Mouse (Mus musculus) forebrain, embryonic 14.5 days (tissue): ENCODE results near the gene Mocs2. TPM values are rescaled to one million over a fixed set of nuclear protein-coding genes. Genes with fewer than 3 reads are reported as not detected.

Source experiments
- ATAC-seq: fragments of 200-750 bp; cut with Nextera tagmentation; 2 replicates; pipeline ENCODE4 v1.8.0; 2017; ENCODE audit warnings: mild to moderate bottlenecking, moderate library complexity
- DNase-seq: peaks from one replicate; pipeline ENCODE4 v3.0.0-alpha.2; 2015; ENCODE audit warnings: low spot score
- H3K27ac ChIP-seq: fragments of 300-500 bp; sonication (generic); 2 replicates; pipeline ENCODE4 v1.5.1; 2014; ENCODE audit warnings: low read depth, mild to moderate bottlenecking, control low read depth, low read length, moderate library complexity
- H3K27me3 ChIP-seq: fragments of 300-500 bp; sonication (generic); replicated peaks from 2 replicates; pipeline ENCODE4 v1.6.1; 2014; ENCODE audit warnings: low read length, control low read depth, mixed read lengths; ENCODE audit not compliant: control insufficient read depth, insufficient read depth
- H3K36me3 ChIP-seq: fragments of 300-500 bp; sonication (generic); 2 replicates; pipeline ENCODE4 v1.6.1; 2014; ENCODE audit warnings: low read length, control low read depth; ENCODE audit not compliant: control insufficient read depth, insufficient read depth
- H3K4me1 ChIP-seq: fragments of 300-500 bp; sonication (generic); 2 replicates; pipeline ENCODE4 v1.6.1; 2014; ENCODE audit warnings: antibody characterized with exemption, low read length, control low read depth; ENCODE audit not compliant: control insufficient read depth, insufficient read depth
- H3K4me2 ChIP-seq: fragments of 300-500 bp; sonication (generic); 2 replicates; pipeline ENCODE4 v1.6.1; 2014; ENCODE audit warnings: mild to moderate bottlenecking, control low read depth, low read length
- H3K4me3 ChIP-seq: fragments of 300-500 bp; sonication (generic); 2 replicates; pipeline ENCODE4 v1.5.1; 2014; ENCODE audit warnings: low read depth, low read length, control low read depth
- H3K9ac ChIP-seq: fragments of 300-500 bp; sonication (generic); 2 replicates; pipeline ENCODE4 v1.6.1; 2014; ENCODE audit warnings: mild to moderate bottlenecking, low read length, control low read depth, moderate library complexity
- H3K9me3 ChIP-seq: fragments of 300-500 bp; sonication (generic); replicated peaks from 2 replicates; pipeline ENCODE4 v1.6.1; 2016; ENCODE audit warnings: low read length, control low read depth, mixed read lengths; ENCODE audit not compliant: control insufficient read depth
- WGBS: fragments of 180-500 bp; shearing (Covaris S2); extraction: QIAGEN DNeasy Blood & Tissue Kit; methylation state at CpG from one replicate; pipeline ENCODE4 v1.1.7; 2014; 5-methylcytosine and 5-hydroxymethylcytosine counted together
- polyA plus RNA-seq: library from polyadenylated mRNA; unstranded; fragments of >200 nt; fragmentation: Nextera tagmentation; extraction: Ambion mirVana; gene quantifications from 2 replicates; pipeline ENCODE4 v1.2.1, GENCODE M21; 2014

Mocs2 gene
- polyA plus RNA-seq, 1 experiment from 2014 or later, result 129 TPM

DNA sequence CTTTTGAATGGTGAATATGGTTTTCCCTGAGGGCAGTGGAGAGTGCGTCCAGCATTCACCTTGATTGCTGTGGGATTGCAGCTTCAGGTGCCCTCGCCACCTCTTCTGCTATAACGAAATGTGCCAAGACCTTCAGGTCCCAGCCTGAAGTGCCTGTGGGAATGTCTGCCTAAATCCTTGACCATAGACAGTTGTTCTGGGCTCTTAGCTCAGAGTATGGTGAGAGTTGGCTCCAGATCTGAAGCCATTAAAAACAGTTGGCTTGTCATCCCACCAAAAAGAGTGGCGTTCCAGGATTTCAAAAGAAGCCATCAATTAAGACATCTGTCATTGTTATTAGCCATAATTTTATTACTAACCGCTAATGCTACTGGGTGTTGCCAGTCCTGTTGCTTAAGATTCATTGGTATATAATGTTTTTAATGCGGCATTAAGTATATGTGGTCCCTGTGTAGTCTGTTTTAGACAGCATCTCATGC, 7.4 kb downstream of the Mocs2 start:
- WGBS, result 90% methylated on average over 6 of the region's 6 CpGs
- Histone ChIP-seq H3K9ac (no peak overlapping the region), H3K4me3 (no peak overlapping the region), H3K27ac (no peak overlapping the region), H3K27me3 (no peaks in the 10 kb centered on the region), H3K9me3 (no peaks in the 10 kb centered on the region), H3K4me1 (no peaks in the 10 kb centered on the region), H3K36me3 (peaks cover 47% of the 10 kb centered on the region), H3K4me2 (no peak overlapping the region)
- DNase-seq, result no peak
- no peak for ATAC-seq

DNA sequence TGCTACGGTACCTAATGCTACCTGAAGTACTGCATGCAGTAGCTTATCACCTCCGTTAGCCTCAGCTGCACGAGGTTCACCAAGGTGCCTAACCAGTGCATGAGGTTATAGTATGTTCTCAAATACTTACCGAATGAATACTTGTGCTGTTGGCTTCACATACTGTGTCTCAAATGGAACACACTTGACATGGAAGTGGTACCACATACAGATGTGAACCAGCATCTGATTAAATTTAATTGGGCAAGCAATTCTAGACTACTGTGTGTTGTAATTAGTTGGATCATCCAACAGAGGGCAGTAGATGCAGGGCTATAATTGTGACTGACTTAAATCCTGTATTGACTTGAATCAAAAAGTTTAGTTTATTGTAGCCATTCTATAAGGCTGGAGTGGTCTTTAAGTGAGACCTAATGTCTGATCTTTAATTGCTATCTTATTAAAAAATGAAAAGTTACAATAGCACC, 13.4 kb downstream of the Mocs2 start:
- Histone ChIP-seq H3K4me2 (no peak overlapping the region), H3K27me3 (no peaks in the 10 kb centered on the region), H3K9ac (no peak overlapping the region), H3K27ac (no peak overlapping the region), H3K4me3 (no peak overlapping the region), H3K9me3 (no peaks in the 10 kb centered on the region), H3K36me3 (peaks cover 29% of the 10 kb centered on the region), H3K4me1 (no peaks in the 10 kb centered on the region)
- ATAC-seq, result peak; percentile 71
- WGBS, result 81% methylated on average over 4 of the region's 4 CpGs
- peak; percentile 78 for DNase-seq

DNA sequence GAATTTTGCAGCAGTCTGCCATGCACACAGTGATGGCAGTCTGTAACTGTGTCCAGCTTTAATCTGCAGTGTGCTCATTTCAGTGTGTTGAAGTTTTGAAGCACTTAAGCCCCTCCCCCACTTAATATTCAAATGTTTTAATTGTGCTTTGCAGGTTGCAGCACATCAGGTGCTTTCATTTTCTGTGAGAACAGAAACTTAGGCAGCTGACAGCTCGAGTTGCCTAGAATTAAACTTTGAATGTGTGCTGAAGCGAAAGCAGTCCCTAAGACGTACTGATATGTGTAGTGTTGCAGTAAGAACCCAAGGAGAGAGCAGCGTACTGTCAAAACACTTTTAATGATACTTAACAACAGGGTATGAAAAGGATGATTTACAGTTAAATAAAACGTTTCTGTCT, 14.7 kb downstream of the Mocs2 start:
- DNase-seq (no peak), ATAC-seq (no peak)
- Histone ChIP-seq H3K4me1 (no peaks in the 10 kb centered on the region), H3K36me3 (peaks cover 16% of the 10 kb centered on the region), H3K9ac (no peak overlapping the region), H3K9me3 (no peaks in the 10 kb centered on the region), H3K4me2 (no peak overlapping the region), H3K27me3 (no peaks in the 10 kb centered on the region), H3K27ac (no peak overlapping the region), H3K4me3 (no peak overlapping the region)
- 55% methylated on average over 5 of the region's 5 CpGs for WGBS

DNA sequence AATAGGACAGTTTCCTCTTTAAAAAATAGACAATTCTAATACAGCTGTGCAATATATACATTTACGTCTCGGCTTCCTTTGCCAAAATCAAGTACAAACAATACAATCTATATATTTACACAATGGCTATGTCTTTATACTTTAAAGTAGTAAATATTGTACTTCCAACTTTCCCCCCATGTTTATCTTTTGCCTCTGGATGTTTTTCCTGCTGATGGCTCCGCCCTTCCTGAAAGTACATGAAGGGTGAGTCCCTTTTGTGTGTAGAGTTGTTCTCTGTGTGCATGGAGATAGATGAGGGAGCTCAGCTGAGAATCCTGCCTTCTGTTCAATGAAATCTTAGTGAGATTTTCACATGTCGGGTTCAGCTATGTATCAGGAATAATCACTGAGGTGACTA, 15.3 kb downstream of the Mocs2 start:
- Histone ChIP-seq H3K27me3 (no peaks in the 10 kb centered on the region), H3K9me3 (no peaks in the 10 kb centered on the region), H3K27ac (no peak overlapping the region), H3K4me3 (no peak overlapping the region), H3K9ac (no peak overlapping the region), H3K4me1 (peaks cover 2% of the 10 kb centered on the region), H3K36me3 (peaks cover 10% of the 10 kb centered on the region), H3K4me2 (no peak overlapping the region)
- ATAC-seq, result no peak
- 89% methylated on average over 4 of the region's 4 CpGs for WGBS
- no peak for DNase-seq

DNA sequence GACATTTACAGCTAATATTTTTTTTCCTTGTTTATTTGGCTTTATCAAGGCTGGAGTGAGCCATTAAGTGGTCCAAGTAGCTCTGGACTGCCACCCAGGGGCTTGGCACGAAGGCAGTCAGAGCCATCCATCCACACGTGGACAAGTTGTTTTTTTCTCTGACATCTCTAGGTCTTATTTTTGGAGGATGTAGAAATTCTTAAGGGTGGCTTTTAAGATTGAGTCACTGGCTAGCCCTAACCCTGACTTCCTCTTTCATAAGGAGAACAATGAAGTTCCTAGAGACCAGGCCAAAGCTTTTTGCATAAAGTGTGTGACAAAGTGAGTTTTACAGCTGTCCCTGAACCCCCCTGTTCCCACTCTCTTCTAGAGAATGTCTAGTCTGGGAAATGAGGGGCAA, 16.5 kb downstream of the Mocs2 start:
- DNase-seq, result no peak
- Histone ChIP-seq H3K36me3 (peaks cover 5% of the 10 kb centered on the region; the same call in 1 of the 2 replicates), H3K9me3 (no peaks in the 10 kb centered on the region), H3K4me1 (peaks cover 6% of the 10 kb centered on the region), H3K27ac (no peak overlapping the region), H3K4me3 (no peak overlapping the region), H3K4me2 (no peak overlapping the region), H3K9ac (no peak overlapping the region), H3K27me3 (no peaks in the 10 kb centered on the region)
- 73% methylated on average over 2 of the region's 2 CpGs for WGBS
- no peak for ATAC-seq

DNA sequence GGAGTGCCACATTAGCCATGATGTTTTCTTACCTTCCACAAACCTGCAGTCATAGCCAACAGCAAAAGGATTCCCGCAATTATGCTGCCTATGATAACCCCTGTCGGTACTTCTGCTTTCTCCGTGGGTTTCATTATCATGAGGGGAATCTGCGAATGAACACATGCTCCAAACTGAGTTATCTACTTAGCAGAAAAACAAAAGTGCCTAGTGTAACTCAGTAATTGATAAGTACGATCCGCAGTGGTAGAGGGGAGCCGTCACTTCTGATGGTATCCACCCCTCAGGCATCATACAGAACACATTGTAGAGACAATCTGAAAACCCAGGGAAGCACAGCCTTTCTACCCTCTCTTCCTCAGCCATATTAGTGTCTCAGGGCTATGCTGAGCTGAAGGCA, 19.0 kb downstream of the Mocs2 start:
- Histone ChIP-seq H3K4me2 (no peak overlapping the region), H3K27me3 (no peaks in the 10 kb centered on the region), H3K9ac (no peak overlapping the region), H3K9me3 (no peaks in the 10 kb centered on the region), H3K4me1 (peaks cover 7% of the 10 kb centered on the region), H3K4me3 (no peak overlapping the region), H3K36me3 (no peaks in the 10 kb centered on the region), H3K27ac (no peak overlapping the region)
- ATAC-seq (no peak), DNase-seq (no peak)
- WGBS, result 90% methylated on average over 7 of the region's 7 CpGs

DNA sequence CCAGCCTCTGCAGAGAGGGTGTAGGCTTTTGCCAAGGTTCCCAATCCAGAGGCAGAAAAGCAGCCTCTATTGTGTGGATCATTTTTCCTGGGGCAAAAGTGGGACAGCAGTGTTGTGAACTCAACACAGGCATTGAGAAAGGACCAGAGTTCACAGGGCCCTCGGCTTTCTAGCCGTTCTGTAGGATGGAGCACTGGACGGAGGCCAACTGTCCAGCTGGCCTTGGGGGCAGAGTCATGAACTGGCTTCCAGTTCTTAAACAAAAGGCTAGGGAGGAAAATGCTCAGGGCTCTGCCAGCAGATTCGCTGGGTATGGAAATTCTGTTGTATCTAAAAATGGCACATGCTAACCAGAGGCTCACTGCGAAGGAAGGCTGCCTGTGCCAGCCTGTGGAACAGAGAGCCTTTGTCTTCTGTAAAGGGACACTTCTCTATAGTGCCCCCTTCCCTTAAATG, 20.5 kb downstream of the Mocs2 start:
- ATAC-seq (peak; percentile 86), DNase-seq (peak; percentile 76)
- Histone ChIP-seq H3K9me3 (no peaks in the 10 kb centered on the region), H3K27ac (peak overlapping the region; percentile 56; the same call in 1 of the 2 replicates), H3K36me3 (no peaks in the 10 kb centered on the region), H3K27me3 (no peaks in the 10 kb centered on the region), H3K4me3 (no peak overlapping the region), H3K4me1 (peaks cover 7% of the 10 kb centered on the region), H3K9ac (no peak overlapping the region), H3K4me2 (no peak overlapping the region)
- 13% methylated on average over 5 of the region's 5 CpGs for WGBS

DNA sequence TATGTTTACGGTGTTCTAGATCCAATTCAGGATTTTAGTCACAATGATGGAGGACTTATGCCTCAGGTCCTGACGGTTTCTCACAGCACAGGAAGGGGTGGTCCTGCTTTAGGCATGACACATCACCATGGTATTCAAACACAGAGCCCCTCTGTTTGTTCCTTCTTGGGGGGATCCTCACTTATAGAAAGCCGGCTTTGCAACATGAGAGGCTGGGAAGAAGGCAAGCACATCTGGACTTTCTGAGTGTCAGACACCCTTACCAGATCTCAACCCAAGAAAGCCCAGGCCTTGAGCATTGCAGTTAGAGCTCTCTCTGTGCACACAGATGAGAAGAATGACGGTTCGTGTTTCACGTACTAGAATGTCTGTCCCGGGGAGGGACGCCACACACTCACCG, 21.1 kb downstream of the Mocs2 start:
- Histone ChIP-seq H3K27me3 (no peaks in the 10 kb centered on the region), H3K9ac (no peak overlapping the region), H3K36me3 (no peaks in the 10 kb centered on the region), H3K4me3 (no peak overlapping the region), H3K4me2 (no peak overlapping the region), H3K27ac (peak overlapping the region; percentile 56; the same call in 1 of the 2 replicates), H3K9me3 (no peaks in the 10 kb centered on the region), H3K4me1 (peaks cover 7% of the 10 kb centered on the region)
- no peak for DNase-seq
- ATAC-seq, result peak; percentile 16; the same call in 1 of the 2 replicates
- WGBS, result 69% methylated on average over 9 of the region's 9 CpGs

DNA sequence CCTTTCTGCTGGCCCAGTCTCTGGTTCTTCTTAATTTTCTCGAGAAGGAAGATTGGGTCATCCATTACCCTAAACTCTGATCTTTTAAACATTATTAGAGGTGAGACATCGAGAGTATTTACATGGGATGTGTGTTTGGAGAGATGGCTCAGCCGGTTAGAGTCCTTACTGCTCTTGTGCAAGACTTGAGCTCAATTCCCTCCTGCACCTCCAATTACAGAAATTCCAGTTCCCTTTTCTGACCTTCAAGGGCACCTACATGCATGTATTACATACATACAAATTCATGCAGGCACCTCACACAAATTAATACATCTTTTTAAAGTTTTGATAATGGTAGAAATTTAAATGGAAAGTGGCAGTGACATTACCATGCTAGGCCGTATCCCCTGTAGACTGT, 22.5 kb downstream of the Mocs2 start:
- no peaks in the 10 kb centered on the region for H3K9me3 ChIP-seq
- peaks cover 7% of the 10 kb centered on the region for H3K4me1 ChIP-seq
- no peak overlapping the region for H3K27ac ChIP-seq
- H3K27me3 ChIP-seq, result no peaks in the 10 kb centered on the region
- no peak for DNase-seq
- no peak overlapping the region for H3K4me2 ChIP-seq
- H3K4me3 ChIP-seq, result no peak overlapping the region
- H3K9ac ChIP-seq, result no peak overlapping the region
- H3K36me3 ChIP-seq, result no peaks in the 10 kb centered on the region
- 91% methylated on average over 4 of the region's 4 CpGs for WGBS
- ATAC-seq, result no peak
